Mouse (Mus musculus): ENCODE results near the gene Twist1. TPM values are rescaled to one million over a fixed set of nuclear protein-coding genes. Genes with fewer than 3 reads are reported as not detected.

The Twist1 gene
- total and polyA plus RNA-seq, 3 experiments = not detected

- H3K36me3 ChIP-seq (replicated peaks in 1 of 2; ENCODE audit: control insufficient read depth in 1 of 2, insufficient read depth in 1 of 2, low read length in 1 of 2) = no peaks in the 10 kb centered on the region
- no peak overlapping the region for H3K4me2 ChIP-seq (ENCODE audit: insufficient read depth, low read depth, poor library complexity, severe bottlenecking)
- dilution Hi-C loops (cut with MboI; ENCODE audit: extremely low pct_ligation_motif_present, extremely low pct_unique_long_range_greater_than_20kb, low sequenced_read_pairs) = no loop called here
- H3K9ac ChIP-seq (ENCODE audit: insufficient read depth, low read depth) = no peak overlapping the region
- no peaks in the 10 kb centered on the region for H3K79me2 ChIP-seq (replicated peaks; ENCODE audit: control insufficient read depth, extremely low read depth, insufficient read depth, poor library complexity, severe bottlenecking)
- TF ChIP-seq ZKSCAN1 (IDR thresholded peaks at IDR 0.05; ENCODE audit: borderline replicate concordance, low read depth, low read length) (no peak), ZMIZ1 (IDR thresholded peaks at IDR 0.05; ENCODE audit: low read depth, low read length) (no peak), MEF2A (IDR thresholded peaks at IDR 0.05; ENCODE audit: borderline replicate concordance, low read depth, low read length) (no peak), SMC3 (IDR thresholded peaks at IDR 0.05; ENCODE audit: low read depth, low read length) (no peak), PAX5 (IDR thresholded peaks at IDR 0.05; ENCODE audit: low read length) (no peak), ZNF384 (IDR thresholded peaks at IDR 0.05; ENCODE audit: low read depth, low read length) (no peak), UBTF (IDR thresholded peaks at IDR 0.05; ENCODE audit: low read depth, low read length) (no peak), E2F4 (IDR thresholded peaks at IDR 0.05; ENCODE audit: insufficient replicate concordance, low read depth, low read length) (no peak), GABPA (IDR thresholded peaks at IDR 0.05; ENCODE audit: insufficient replicate concordance, low read depth, low read length) (no peak), RAD21 (IDR thresholded peaks at IDR 0.05; ENCODE audit: low read depth, low read length) (no peak)
- DNase-seq (ENCODE audit: extremely low read depth) = no peak
- no peaks in the 10 kb centered on the region for H3K4me1 ChIP-seq (ENCODE audit: control insufficient read depth in 1 of 2, insufficient read depth in 2 of 2)
- H3K27me3 ChIP-seq (replicated peaks) = no peaks in the 10 kb centered on the region
- H3K27ac ChIP-seq (ENCODE audit: insufficient read depth, low read depth) = no peak overlapping the region
- H3K4me3 ChIP-seq (replicated peaks in 1 of 3; ENCODE audit: low read depth in 2 of 3, low read length in 2 of 3, poor library complexity in 1 of 3) = no peak overlapping the region
- no peaks in the 10 kb centered on the region for H3K9me3 ChIP-seq (replicated peaks; ENCODE audit: low read length)
- in situ Hi-C loops (cut with MboI; ENCODE audit: low pct_ligation_motif_present, low pct_unique_long_range_greater_than_20kb, low sequenced_read_pairs) = no loop called here
These were observed 35.7 kb downstream of the Twist1 start for GRCm38 (mm10) chr12:33993127-33993526.

Other genes starting within 250 kb of the Twist1 start
- not detected in 2 replicates for gene Ferd3l, start 29.2 kb upstream of the Twist1 start, total RNA-seq (2012; rRNA removed)
- gene Ferd3l, start 29.2 kb upstream of the Twist1 start, total RNA-seq (2014; rRNA removed) = not detected in 2 replicates
- not detected in 2 replicates for gene Ferd3l, start 29.2 kb upstream of the Twist1 start, polyA plus RNA-seq (2012; ENCODE audit: insufficient read length, low read depth)

Measured in CH12.LX (cell line).